Mouse (Mus musculus) forebrain, postnatal 0 days (tissue): ENCODE results near the gene Gm3880. TPM values are rescaled to one million over a fixed set of nuclear protein-coding genes. Genes with fewer than 3 reads are reported as not detected.
"Not testable (repeated sequence)": the region's sequence is repeated elsewhere in the genome, so short reads cannot be mapped to it uniquely, and the experiment has no call there.

Source experiments
- ATAC-seq: fragments of 200-750 bp; cut with Nextera tagmentation; 2 replicates; pipeline ENCODE4 v1.8.0; 2017; ENCODE audit warnings: mild to moderate bottlenecking, moderate library complexity
- DNase-seq: peaks from one replicate; pipeline ENCODE4 v3.0.0-alpha.2; 2015
- H3K27ac ChIP-seq: fragments of 300-500 bp; sonication (generic); 2 replicates; pipeline ENCODE4 v1.5.1; 2014; ENCODE audit warnings: low read depth, mild to moderate bottlenecking, antibody characterized with exemption, low read length, moderate library complexity, mixed read lengths
- H3K27me3 ChIP-seq: fragments of 300-500 bp; sonication (generic); 2 replicates; pipeline ENCODE4 v1.6.1; 2014; ENCODE audit warnings: mild to moderate bottlenecking, low read length, mixed read lengths; ENCODE audit not compliant: insufficient read depth
- H3K36me3 ChIP-seq: fragments of 300-500 bp; sonication (generic); 2 replicates; pipeline ENCODE4 v1.6.1; 2014; ENCODE audit warnings: mild to moderate bottlenecking, moderate library complexity; ENCODE audit not compliant: insufficient read depth
- H3K4me1 ChIP-seq: fragments of 300-500 bp; sonication (generic); 2 replicates; pipeline ENCODE4 v1.6.1; 2014; ENCODE audit warnings: antibody characterized with exemption; ENCODE audit not compliant: insufficient read depth
- H3K4me2 ChIP-seq: fragments of 300-500 bp; sonication (generic); 2 replicates; pipeline ENCODE4 v1.6.1; 2014; ENCODE audit warnings: low read depth, mild to moderate bottlenecking, moderate library complexity
- H3K4me3 ChIP-seq: fragments of 300-500 bp; sonication (generic); 2 replicates; pipeline ENCODE4 v1.5.1; 2014; ENCODE audit warnings: low read depth, low read length, mixed read lengths
- H3K9ac ChIP-seq: fragments of 300-500 bp; sonication (generic); 2 replicates; pipeline ENCODE4 v1.6.1; 2014; ENCODE audit warnings: mild to moderate bottlenecking
- H3K9me3 ChIP-seq: fragments of 300-500 bp; sonication (generic); 2 replicates; pipeline ENCODE4 v1.6.1; 2016; ENCODE audit warnings: low read length
- CTCF ChIP-seq: sonication (generic); IDR thresholded peaks from 2 replicates; pipeline ENCODE4 v1.5.1; 2016; ENCODE audit warnings: antibody characterized with exemption, control low read depth, low read depth
- WGBS: fragments of 180-500 bp; shearing (Covaris S2); extraction: QIAGEN DNeasy Blood & Tissue Kit; methylation state at CpG from one replicate; pipeline ENCODE4 v1.1.7; 2014; 5-methylcytosine and 5-hydroxymethylcytosine counted together
- polyA plus RNA-seq: library from polyadenylated mRNA; unstranded; fragments of >200 nt; fragmentation: Nextera tagmentation; extraction: Ambion mirVana; gene quantifications from 2 replicates; pipeline ENCODE4 v1.2.1, GENCODE M21; 2015
- total RNA-seq: library from RNA; depleted of rRNA; stranded (reverse); fragments of >200 nt; gene quantifications from 2 replicates; pipeline ENCODE4 v1.2.3, GENCODE M21; 2014; rRNA removed

Gm3880 gene
- total RNA-seq = not detected in 2 replicates
- not detected in 2 replicates for polyA plus RNA-seq

GRCm38 (mm10) chrX:102686872-102687271 is at the start of gene Gm3880:
Gene Gm3880 (minus strand): TSS chrX:102686972.
- H3K4me2 ChIP-seq, DNase-seq, H3K27ac ChIP-seq, ATAC-seq, H3K9ac ChIP-seq, H3K9me3 ChIP-seq, H3K4me1 ChIP-seq, H3K27me3 ChIP-seq, H3K36me3 ChIP-seq, H3K4me3 ChIP-seq: not testable (repeated sequence)
- 89% methylated on average over 5 of the region's 5 CpGs for WGBS

GRCm38 (mm10) chrX:102724226-102724625 is 37.5 kb upstream of the Gm3880 start:
- 79% methylated on average over 6 of the region's 6 CpGs for WGBS
- not testable (repeated sequence) for ATAC-seq

GRCm38 (mm10) chrX:102707535-102707934 is 20.8 kb upstream of the Gm3880 start, which contains the start of the genes Gm9112 and Dmrtc1b:
Gene Gm9112 (minus strand): TSS chrX:102707635.
Gene Dmrtc1b (plus strand): TSS chrX:102707865.
- not testable (repeated sequence) for DNase-seq, H3K4me1 ChIP-seq, H3K4me3 ChIP-seq, H3K9ac ChIP-seq, H3K27ac ChIP-seq, ATAC-seq, H3K36me3 ChIP-seq, H3K4me2 ChIP-seq, H3K9me3 ChIP-seq, H3K27me3 ChIP-seq
- WGBS = 90% methylated on average over 7 of the region's 10 CpGs

More at GRCm38 (mm10) chrX:102724226-102724625, 37.5 kb upstream of the Gm3880 start:
- H3K4me1 ChIP-seq, H3K27ac ChIP-seq, H3K9ac ChIP-seq, H3K4me3 ChIP-seq, H3K27me3 ChIP-seq, H3K36me3 ChIP-seq, DNase-seq, H3K9me3 ChIP-seq, H3K4me2 ChIP-seq: not testable (repeated sequence)

- H3K9me3 ChIP-seq, H3K4me2 ChIP-seq, H3K27me3 ChIP-seq, H3K36me3 ChIP-seq, H3K27ac ChIP-seq, H3K4me1 ChIP-seq, ATAC-seq, DNase-seq, H3K4me3 ChIP-seq, H3K9ac ChIP-seq: not testable (repeated sequence)
- WGBS = 74% methylated on average over 3 of the region's 3 CpGs
Measured at GRCm38 (mm10) chrX:102700636-102701035, 13.9 kb upstream of the Gm3880 start.

GRCm38 (mm10) chrX:102689252-102689651 is 2.5 kb upstream of the Gm3880 start:
- not testable (repeated sequence) for H3K27ac ChIP-seq, H3K4me3 ChIP-seq, H3K9ac ChIP-seq, H3K27me3 ChIP-seq, H3K36me3 ChIP-seq, H3K4me2 ChIP-seq, H3K9me3 ChIP-seq, H3K4me1 ChIP-seq
- 18% methylated on average over 4 of the region's 4 CpGs for WGBS
- ATAC-seq (peak; percentile 73), DNase-seq (peak; percentile 25)
- TF ChIP-seq CTCF = peak; percentile 54

GRCm38 (mm10) chrX:102684706-102685105 is 2.1 kb downstream of the Gm3880 start:
- not testable (repeated sequence) for H3K9ac ChIP-seq, ATAC-seq, H3K4me2 ChIP-seq, H3K4me3 ChIP-seq, H3K9me3 ChIP-seq, H3K27ac ChIP-seq, DNase-seq, H3K36me3 ChIP-seq, H3K4me1 ChIP-seq, H3K27me3 ChIP-seq
- 42% methylated on average over 3 of the region's 3 CpGs for WGBS

GRCm38 (mm10) chrX:102666641-102667040 is 20.1 kb downstream of the Gm3880 start:
- Histone ChIP-seq H3K27me3 (no peaks in the 10 kb centered on the region), H3K9me3 (no peaks in the 10 kb centered on the region), H3K9ac (no peak overlapping the region), H3K4me1 (no peaks in the 10 kb centered on the region), H3K4me3 (no peak overlapping the region), H3K27ac (no peak overlapping the region), H3K36me3 (no peaks in the 10 kb centered on the region), H3K4me2 (no peak overlapping the region)
- no peak for TF ChIP-seq CTCF
- DNase-seq (no peak), ATAC-seq (no peak)
- WGBS = 87% methylated on average over 2 of the region's 2 CpGs

GRCm38 (mm10) chrX:102660712-102661111 is 26.1 kb downstream of the Gm3880 start:
- ATAC-seq = no peak

More at GRCm38 (mm10) chrX:102660712-102661111, 26.1 kb downstream of the Gm3880 start:
- no peak for TF ChIP-seq CTCF
- H3K4me3 ChIP-seq = no peak overlapping the region
- no peak overlapping the region for H3K4me2 ChIP-seq
- no peak for DNase-seq
- H3K27ac ChIP-seq = no peak overlapping the region
- no peaks in the 10 kb centered on the region for H3K36me3 ChIP-seq
- WGBS = 22% methylated on average over 3 of the region's 3 CpGs
- H3K9ac ChIP-seq = no peak overlapping the region
- no peaks in the 10 kb centered on the region for H3K4me1 ChIP-seq
- no peaks in the 10 kb centered on the region for H3K9me3 ChIP-seq
- no peaks in the 10 kb centered on the region for H3K27me3 ChIP-seq
